ENCODE assay signal across 9 mouse cellular contexts in genomic region chr4:135254770-135255169, GRCm38 (mm10). TPM values are rescaled to one million over a fixed set of nuclear protein-coding genes. Genes with fewer than 3 reads are reported as not detected.
DNase-seq lines count a peak whose midpoint lies in the region; ATAC-seq lines count a peak whose summit lies in the region.
"Had no signal": no experiment of that assay in that cellular context is flagged by ENCODE, and none has a peak within 500 bp of the region (broad histone marks: within the 10 kb centered on the region; RNA-seq: fewer than 3 reads in every experiment).

No protein-coding gene starts in this region.

- H3K4me3 ChIP-seq in kidney, embryonic 15.5 days (replicated peaks): no peak overlapping the region
- no peak overlapping the region for H3K4me3 ChIP-seq in embryonic facial prominence, embryonic 15.5 days (replicated peaks)
- no peak overlapping the region for H3K4me3 ChIP-seq in intestine, embryonic 16.5 days (ENCODE audit: low read length)
- H3K4me3 ChIP-seq in midbrain, embryonic 15.5 days: no peak overlapping the region
- H3K4me3 ChIP-seq: erythroblast, embryonic 14.5 days had no signal

- peak; percentile 52; the same call in 1 of the 2 replicates for ATAC-seq in kidney, embryonic 15.5 days (replicated peaks; ENCODE audit: low FRiP score)
- no peak for ATAC-seq in embryonic facial prominence, embryonic 15.5 days (ENCODE audit: insufficient number of reproducible peaks, low FRiP score, low TSS enrichment, low read depth)
- peak; percentile 77 for ATAC-seq in intestine, embryonic 16.5 days
- no peak for ATAC-seq in midbrain, embryonic 15.5 days (replicated peaks)
- no peak for ATAC-seq in activated CD4-positive, CD25-positive, alpha-beta regulatory T cell, adult 4 months
- ATAC-seq in cerebellum, adult (ENCODE audit: insufficient number of reproducible peaks, low FRiP score, low TSS enrichment): no peak

- H3K4me1 ChIP-seq in kidney, embryonic 15.5 days: peaks cover 63% of the 10 kb centered on the region
- H3K4me1 ChIP-seq in embryonic facial prominence, embryonic 15.5 days: peaks cover 36% of the 10 kb centered on the region
- peaks cover 38% of the 10 kb centered on the region for H3K4me1 ChIP-seq in intestine, embryonic 16.5 days (ENCODE audit: control insufficient read depth, insufficient read depth, low read length)
- H3K4me1 ChIP-seq in midbrain, embryonic 15.5 days: peaks cover 14% of the 10 kb centered on the region

- intact Hi-C loops in left cerebral cortex, postnatal 25 days (cut with DNase I): no loop called here

- no peak for DNase-seq in kidney, adult 18-20 months
- no peak for DNase-seq in left cerebral cortex, postnatal 25 days (ENCODE audit: low spot score in 2 of 2)

- H3K4me2 ChIP-seq in kidney, embryonic 15.5 days: peak overlapping the region; percentile 31; the same call in 1 of the 2 replicates
- H3K4me2 ChIP-seq in embryonic facial prominence, embryonic 15.5 days (replicated peaks): no peak overlapping the region
- no peak overlapping the region for H3K4me2 ChIP-seq in intestine, embryonic 16.5 days (ENCODE audit: low read depth, low read length)
- no peak overlapping the region for H3K4me2 ChIP-seq in midbrain, embryonic 15.5 days

- H3K36me3 ChIP-seq in kidney, embryonic 15.5 days: 0 out of 2 replicates have a peak, but pooled peaks cover 4% of the 10 kb centered on the region
- H3K36me3 ChIP-seq in embryonic facial prominence, embryonic 15.5 days: no peaks in the 10 kb centered on the region
- H3K36me3 ChIP-seq in intestine, embryonic 16.5 days (ENCODE audit: control insufficient read depth, insufficient read depth, low read length): no peaks in the 10 kb centered on the region
- H3K36me3 ChIP-seq in midbrain, embryonic 15.5 days (replicated peaks): no peaks in the 10 kb centered on the region

- peak overlapping the region; percentile 89 for H3K27ac ChIP-seq in kidney, embryonic 15.5 days
- H3K27ac ChIP-seq in embryonic facial prominence, embryonic 15.5 days (replicated peaks): peak overlapping the region; percentile 68
- peak overlapping the region; percentile 84 for H3K27ac ChIP-seq in intestine, embryonic 16.5 days (ENCODE audit: low read length)
- H3K27ac ChIP-seq in midbrain, embryonic 15.5 days: peak overlapping the region; percentile 28; the same call in 1 of the 2 replicates

- H3K9me3 ChIP-seq in kidney, embryonic 15.5 days (replicated peaks): no peaks in the 10 kb centered on the region
- H3K9me3 ChIP-seq in embryonic facial prominence, embryonic 15.5 days (replicated peaks): no peaks in the 10 kb centered on the region
- no peaks in the 10 kb centered on the region for H3K9me3 ChIP-seq in intestine, embryonic 16.5 days (ENCODE audit: control insufficient read depth, low read length)
- H3K9me3 ChIP-seq in midbrain, embryonic 15.5 days: no peaks in the 10 kb centered on the region

- no peak overlapping the region for H3K9ac ChIP-seq in kidney, embryonic 15.5 days
- no peak overlapping the region for H3K9ac ChIP-seq in embryonic facial prominence, embryonic 15.5 days
- no peak overlapping the region for H3K9ac ChIP-seq in intestine, embryonic 16.5 days (ENCODE audit: low read depth, low read length)
- H3K9ac ChIP-seq in midbrain, embryonic 15.5 days: no peak overlapping the region

- H3K27me3 ChIP-seq in kidney, embryonic 15.5 days: no peaks in the 10 kb centered on the region
- no peaks in the 10 kb centered on the region for H3K27me3 ChIP-seq in embryonic facial prominence, embryonic 15.5 days
- no peaks in the 10 kb centered on the region for H3K27me3 ChIP-seq in intestine, embryonic 16.5 days (replicated peaks; ENCODE audit: control insufficient read depth, insufficient read depth, low read length)
- H3K27me3 ChIP-seq in midbrain, embryonic 15.5 days (replicated peaks): no peaks in the 10 kb centered on the region

- WGBS in kidney, embryonic 15.5 days: 17% methylated on average over 3 of the region's 3 CpGs
- WGBS in embryonic facial prominence, embryonic 15.5 days: 54% methylated on average over 3 of the region's 3 CpGs
- WGBS in intestine, embryonic 16.5 days: 27% methylated on average over 3 of the region's 3 CpGs
- WGBS in midbrain, embryonic 15.5 days: 49% methylated on average over 3 of the region's 3 CpGs

RNA-seq across cellular contexts. Expression of gene Clic4, which starts 17.8 kb away (rescaled TPM):
- polyA plus RNA-seq in kidney, embryonic 15.5 days (2015; fragmentation: Nextera tagmentation; extraction: Ambion mirVana): 200 TPM in 2 replicates
- 111 and 113 TPM in 2 replicates for polyA plus RNA-seq in embryonic facial prominence, embryonic 15.5 days (2015; fragmentation: Nextera tagmentation; extraction: Ambion mirVana)
- 107 and 109 TPM in 2 replicates for polyA plus RNA-seq in intestine, embryonic 16.5 days (2015; fragmentation: Nextera tagmentation; extraction: Ambion mirVana)
- polyA plus RNA-seq in midbrain, embryonic 15.5 days (2015; fragmentation: Nextera tagmentation; extraction: Ambion mirVana): 63.8 and 69.5 TPM in 2 replicates
- total RNA-seq in left cerebral cortex, postnatal 25 days (2021): 10 to 100 TPM; 31.8 to 34.1 TPM
- polyA plus RNA-seq in activated CD4-positive, CD25-positive, alpha-beta regulatory T cell, adult 4 months (2017; shearing (Covaris generic)): 1 to 10 TPM; 4.5 to 8.8 TPM

Comparison
In these comparisons a context has a peak if more than half of its experiments do, and no peak if none do; other contexts are left out.
1. ATAC-seq: peak in kidney, embryonic 15.5 days (single experiment) and intestine, embryonic 16.5 days (single experiment); none in embryonic facial prominence, embryonic 15.5 days (single experiment), midbrain, embryonic 15.5 days (single experiment), activated CD4-positive, CD25-positive, alpha-beta regulatory T cell, adult 4 months (single experiment) and cerebellum, adult (single experiment).
2. H3K27ac ChIP-seq: peak in every context shown above with its lines; median percentile 89 in kidney, embryonic 15.5 days; 84 in intestine, embryonic 16.5 days; 68 in embryonic facial prominence, embryonic 15.5 days; 28 in midbrain, embryonic 15.5 days.